Mouse (Mus musculus): Measurements from ENCODE around the gene Gpr174.

DNA sequence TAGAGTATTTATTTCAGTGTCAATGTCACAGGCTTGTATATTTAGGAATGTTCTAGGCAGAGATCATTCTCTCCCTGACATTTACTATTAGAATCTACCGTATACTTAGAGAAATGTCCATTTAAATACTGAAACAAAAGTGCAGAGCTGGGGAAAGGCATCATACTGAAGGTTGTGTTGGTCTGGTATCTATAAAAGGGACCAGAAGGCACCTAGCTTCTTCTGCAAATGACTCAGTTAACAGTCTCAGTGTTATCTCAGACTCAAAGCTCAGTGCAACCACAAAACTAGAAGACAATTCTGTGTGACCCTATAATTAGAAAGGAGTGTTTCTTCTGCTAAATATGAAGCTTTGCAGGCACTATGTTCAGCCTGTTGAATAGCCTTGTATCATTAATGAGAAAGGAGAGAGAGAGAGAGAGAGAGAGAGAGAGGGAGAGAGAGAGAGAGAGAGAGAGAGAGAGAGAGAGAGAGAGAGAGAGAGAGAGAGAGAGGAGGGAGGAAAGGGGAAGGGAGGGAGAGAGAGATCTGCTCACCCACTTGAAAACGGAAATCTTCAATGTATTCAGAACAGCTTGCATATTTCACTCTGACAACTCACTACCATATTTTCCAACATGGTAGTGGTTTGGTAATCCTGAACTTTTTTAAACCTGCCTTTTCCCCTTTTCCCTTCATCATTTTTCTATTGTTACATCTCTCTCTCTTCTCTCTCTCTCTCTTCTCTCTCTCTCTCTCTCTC is at the start of gene Gpr174:
- TF ChIP-seq CTCF (IDR thresholded peaks at IDR 0.05; ENCODE audit: low read depth, low read length) (no peak), POLR2A (IDR thresholded peaks at IDR 0.05; ENCODE audit: extremely low read depth, insufficient read depth, low read length) (no peak)
